Mouse (Mus musculus) mouse trophoblast stem cell (cell line): Measurements from ENCODE around the gene Ttc39b.

Source experiments
- in situ Hi-C, 2 experiments: fragments of 300-500 bp; cut with MseI, MboI; formaldehyde crosslinking; loops; 2 replicates in 1 of 2; 3 replicates in 1 of 2; pipeline ENCODE4 v1.15.1; 2025

The Ttc39b gene

DNA sequence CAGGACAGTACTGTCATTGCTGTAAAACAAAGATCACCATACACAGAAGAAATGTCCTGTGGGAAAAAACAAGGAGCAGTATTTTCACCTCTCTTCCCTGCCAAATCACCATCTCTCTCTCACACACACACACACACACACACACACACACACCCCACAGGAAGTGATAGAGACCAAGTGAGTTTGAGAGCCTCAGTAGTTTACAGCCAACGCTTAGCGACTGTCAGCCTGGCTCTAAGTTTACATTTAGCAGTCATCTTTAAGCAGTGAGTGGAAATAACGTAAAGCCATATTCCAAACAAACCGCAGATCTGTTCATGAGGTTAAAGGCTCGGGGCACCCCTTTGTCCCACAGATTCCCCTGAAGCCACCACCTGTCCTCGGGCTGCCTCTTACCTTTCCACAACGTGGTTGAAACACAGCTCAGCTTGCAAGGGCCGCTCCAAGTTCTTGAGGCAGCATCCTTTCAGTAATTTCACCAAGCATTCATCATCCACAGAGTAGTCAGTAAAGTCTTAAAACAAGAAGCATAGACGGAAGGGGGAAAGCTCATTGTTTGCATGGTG is 91.7 kb downstream of the Ttc39b start:
- in situ Hi-C loops, result no loop called here

DNA sequence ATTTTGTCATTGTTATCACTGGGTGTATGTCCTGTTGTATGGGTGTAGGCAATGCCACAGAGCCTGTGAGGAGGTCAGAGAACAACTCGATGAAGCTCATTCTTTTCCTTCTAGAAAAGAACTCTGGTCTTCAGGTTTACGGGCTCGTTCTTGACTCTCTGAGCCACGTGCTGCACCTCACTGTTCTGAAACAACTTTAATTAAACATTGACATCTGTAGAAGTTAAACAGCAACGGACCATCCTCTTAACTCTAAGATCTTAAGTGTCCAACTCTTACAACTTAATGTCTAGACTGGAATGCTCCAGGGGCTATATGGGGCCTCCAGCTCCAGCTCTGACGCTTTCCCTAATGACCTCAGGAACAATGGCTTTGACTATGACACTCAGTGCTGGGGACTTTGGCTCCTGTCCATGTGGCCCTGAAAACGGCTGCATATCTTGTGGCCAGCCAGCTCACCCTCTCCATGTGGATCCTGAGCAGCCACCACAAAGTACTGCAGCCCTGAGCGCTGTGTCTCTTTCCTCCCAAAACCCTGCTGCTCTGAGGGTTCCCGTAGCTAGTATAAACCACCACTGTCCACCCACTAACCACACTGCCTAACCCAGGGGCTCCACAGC is 95.3 kb downstream of the Ttc39b start:
- in situ Hi-C loops, result no loop called here

DNA sequence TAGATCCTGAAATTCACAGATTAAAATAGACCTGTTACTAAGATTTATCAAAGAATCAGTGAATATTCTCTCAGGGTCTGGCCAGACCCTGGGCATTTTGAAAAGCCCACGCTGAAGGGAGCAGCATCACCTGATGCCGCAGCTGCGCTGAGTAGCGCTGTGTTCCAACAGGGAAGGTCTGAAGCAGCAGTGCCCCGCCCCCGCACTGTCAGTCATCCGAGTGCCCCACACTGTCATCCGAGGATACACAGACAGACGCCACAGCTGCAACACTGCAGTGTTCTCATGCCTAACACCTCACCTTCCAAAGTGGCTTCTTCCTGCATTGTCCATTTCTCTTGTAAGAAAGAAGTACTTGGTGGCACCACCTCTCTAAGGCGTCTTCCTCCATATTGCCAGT is 96.0 kb downstream of the Ttc39b start:
- in situ Hi-C loops, result no loop called here

DNA sequence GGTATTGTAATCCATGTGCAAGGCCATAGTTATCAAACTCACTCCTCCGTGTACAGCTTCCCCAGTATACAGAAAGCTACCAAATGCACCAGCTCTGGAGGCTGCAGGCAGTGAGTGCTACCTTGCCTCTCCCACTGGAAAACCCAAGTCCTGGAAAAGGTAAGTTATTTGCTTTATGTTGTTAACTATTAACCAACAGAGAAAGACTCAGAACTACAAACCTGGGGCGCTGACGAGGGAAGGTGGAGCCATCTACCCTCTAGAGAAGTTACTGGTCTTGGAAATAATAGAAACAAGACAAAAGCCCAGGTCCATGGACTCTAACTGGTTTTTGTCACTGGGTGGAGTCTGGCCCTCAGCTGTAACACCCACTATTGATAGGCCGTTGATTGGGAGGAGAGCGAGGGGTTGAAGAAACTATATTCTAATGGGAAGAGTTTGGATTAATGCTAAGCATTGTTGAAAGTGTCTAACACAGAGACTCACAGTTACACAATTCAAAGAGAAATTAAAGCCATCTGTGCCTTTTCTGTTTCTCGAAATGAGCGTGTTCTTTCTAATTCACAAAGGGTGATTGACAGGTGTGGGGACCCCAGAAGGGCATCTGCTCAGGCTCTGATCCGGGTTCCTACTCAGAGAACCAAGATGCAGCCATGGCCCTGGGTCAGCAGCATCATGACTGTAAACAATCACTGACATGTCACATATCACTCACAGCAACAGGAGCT is 98.3 kb downstream of the Ttc39b start:
- in situ Hi-C loops, result no loop called here

DNA sequence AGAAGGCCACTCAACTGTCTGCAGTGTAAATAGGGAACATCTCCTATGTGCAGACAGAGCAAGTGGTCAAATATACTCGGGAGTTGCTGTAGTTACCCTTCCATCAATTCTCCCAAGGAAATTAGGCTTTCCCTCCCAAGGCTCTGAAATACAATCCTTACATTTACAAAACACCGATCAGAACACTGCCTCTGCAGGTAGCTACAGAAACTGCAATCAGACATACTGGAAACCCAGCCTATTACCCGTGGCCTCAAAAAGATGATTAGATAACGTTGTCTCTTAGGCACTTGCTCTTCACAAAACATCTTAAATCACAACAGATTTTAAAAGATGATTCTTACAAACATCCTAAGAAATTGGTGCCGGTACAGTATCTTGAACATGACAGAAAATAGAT is 99.8 kb downstream of the Ttc39b start:
- in situ Hi-C loops, result no loop called here

DNA sequence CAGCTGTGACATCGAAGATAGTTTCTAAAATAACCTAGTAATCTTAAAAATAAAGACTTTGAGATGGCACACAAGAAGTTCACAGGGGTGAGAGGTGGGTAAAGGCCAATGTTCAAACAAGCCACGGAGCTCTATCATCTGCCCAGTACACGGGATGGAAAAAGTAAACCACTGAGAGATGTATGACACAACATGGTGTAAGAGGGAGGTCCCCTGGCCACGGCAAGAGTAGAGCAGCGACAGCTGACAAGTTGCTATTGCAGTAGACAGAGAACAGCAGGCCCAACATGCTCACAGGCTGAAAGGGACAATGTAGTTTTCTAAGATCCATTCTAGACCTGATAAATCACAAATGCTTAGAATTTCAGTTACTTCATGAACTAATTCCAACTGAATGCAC is 100.9 kb downstream of the Ttc39b start:
- in situ Hi-C loops, result no loop called here

DNA sequence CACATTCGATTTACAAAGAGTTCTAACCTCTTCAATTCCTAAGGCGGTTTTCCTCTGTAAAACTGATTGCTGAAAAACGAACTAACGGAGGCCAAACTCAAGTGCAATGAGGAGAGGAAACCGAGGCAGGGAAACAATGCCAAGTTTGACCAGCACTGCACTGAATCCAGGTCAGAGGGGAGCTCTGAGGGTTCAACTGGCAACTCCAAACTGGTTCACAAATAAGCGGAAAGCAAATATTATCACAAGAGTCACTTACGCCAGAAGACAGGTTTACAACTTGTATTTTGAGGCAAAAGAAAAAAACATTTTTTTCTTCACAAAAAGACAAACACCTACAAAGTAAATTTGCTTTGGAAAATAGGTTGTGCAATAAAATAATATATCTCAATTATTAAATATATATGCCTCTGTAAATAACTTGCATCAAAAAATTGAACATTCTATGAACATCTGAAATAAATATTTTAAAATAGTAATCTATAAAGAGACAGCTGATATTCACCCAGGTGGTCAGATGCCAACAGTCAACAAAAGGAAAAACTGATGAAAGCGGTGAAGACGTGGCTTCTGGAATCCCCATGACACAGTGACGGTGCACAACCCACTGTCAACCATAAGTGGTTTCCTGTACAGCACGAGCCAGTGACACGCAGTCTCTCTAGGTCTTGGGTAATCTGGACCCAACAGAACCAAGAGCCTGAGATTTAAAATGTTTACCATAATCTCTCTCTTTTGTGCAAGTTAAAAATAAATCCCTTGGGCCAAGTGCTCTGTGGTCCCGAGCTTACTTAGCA is 103.1 kb downstream of the Ttc39b start:
- in situ Hi-C loops, result no loop called here

DNA sequence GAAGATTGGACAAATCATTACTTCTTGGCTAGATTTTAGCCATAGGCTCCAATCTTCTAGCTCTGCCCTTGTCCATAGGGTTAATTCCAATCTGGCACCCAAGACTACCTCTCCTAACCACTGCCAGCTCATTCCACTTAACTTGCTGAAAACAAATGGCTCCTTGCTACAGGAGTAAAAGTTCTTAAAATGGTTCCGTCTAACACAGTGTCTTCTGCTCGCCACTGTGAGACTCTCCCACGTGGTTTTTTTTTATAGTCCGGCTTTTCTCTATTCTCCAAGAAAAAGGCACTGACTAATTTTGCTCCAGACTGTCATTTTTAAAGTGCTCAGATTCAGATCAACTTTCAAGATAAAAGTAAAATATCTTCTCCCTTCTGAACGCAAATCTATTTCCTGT is 104.8 kb downstream of the Ttc39b start:
- in situ Hi-C loops, result no loop called here

DNA sequence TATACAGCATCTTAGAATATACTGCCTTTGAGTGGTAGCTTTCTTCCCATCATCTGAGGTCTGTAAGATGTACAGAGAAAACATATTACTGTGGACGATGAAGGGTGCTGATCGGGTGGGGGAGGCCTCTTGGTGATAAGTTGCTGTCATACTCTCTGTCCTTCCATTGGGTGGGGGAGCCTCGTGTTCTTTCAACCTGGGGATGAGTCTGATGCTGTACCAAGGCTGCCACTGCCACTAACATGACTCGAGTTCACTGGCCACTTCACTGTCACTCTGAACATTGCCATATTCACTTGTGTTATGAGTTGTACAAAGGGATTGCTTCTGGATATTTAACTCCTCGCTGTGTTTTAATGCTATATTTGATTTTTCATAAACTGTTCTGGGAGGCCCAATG is 106.9 kb downstream of the Ttc39b start:
- in situ Hi-C loops, result no loop called here

DNA sequence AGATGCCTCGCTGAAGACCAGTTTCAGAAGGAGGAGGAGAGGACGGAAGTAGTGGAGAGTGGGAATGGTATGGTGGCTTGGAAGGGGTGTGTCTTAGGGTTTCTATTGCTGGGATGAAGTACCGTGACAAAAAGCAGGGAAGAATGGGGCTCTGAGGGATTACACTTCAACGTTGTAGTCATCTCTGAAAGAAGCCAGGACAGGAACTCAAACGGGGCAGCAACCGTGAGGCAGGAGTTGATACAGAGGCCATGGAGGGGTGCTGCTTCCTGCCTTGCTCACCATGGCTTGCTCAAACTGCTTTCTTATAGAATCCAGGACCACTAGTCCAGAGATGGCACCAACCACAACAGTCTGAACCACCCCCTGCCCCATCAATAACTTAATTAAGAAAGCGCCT is 107.7 kb downstream of the Ttc39b start:
- in situ Hi-C loops, result no loop called here

DNA sequence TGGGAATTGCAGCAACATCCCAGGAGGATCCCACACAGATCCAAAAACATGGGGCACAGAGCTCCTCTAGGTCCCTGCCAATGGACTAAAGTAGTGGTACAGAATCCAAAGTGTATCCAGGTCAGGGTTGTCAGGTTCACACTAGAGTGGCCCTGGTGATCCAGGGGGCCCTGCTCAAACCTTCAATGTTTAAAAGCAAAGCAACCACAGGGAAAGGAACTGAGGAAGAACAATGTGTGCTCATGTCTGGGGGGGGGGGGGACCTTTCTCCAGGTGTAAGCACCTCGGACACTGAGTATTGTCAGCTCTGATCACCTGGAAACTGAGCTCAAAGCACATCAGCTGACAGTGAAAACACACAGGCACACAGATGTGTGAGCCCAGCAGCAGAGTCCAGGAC is 108.3 kb downstream of the Ttc39b start:
- in situ Hi-C loops, result no loop called here

DNA sequence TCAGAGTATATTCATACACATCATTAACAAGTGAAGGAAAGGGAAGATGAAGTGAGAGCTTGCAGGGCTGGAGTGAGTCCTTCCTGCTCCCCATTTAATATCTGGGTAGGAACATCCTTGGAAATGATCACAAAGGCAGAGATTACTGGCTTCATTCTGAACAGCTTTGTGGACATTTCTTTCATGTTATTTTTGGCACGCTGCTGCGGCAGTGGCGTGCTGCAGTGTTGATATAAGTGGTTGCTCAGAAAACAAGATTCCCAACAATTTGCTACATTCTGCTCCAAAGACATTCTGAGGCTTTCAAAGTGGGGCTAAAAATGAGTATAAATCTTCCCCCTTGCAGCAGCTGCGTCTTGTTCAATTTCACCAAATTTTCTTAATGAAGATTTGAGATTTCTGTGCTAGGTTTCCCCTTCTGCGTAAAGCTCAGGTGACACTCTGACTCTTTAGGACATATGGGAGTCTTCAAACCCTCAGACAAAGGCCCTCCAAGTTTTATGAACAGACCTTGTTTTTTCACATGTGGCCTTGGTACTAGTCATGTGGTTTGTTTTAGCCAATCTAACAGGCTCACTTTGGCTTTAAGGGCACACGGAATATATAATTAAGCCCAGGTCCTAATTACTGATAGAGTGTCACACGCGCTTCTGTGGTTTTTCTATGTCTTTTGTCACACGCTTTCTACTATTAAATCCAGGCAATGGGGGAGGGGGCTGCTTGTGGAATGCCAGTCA is 109.1 kb downstream of the Ttc39b start:
- in situ Hi-C loops, result no loop called here

DNA sequence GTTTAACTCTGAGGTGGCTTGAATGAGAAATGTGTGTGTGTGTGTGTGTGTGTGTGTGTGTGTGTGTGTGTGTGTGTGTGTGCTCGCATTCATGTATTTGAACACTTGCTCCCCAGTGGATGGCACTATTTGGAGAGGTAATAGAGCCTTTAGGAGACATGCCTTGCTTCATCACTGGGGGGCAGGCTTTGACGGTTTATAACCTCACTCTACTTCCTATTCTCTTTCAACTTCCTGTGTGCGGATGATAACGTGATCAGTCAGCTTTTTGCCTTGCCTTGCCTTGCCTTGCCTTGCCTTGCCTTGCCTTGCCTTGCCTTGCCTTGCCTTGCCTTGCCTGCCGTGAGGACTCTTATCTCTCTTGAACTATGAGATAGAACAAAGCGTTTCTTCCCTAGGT is 110.3 kb downstream of the Ttc39b start:
- in situ Hi-C loops, result no loop called here

DNA sequence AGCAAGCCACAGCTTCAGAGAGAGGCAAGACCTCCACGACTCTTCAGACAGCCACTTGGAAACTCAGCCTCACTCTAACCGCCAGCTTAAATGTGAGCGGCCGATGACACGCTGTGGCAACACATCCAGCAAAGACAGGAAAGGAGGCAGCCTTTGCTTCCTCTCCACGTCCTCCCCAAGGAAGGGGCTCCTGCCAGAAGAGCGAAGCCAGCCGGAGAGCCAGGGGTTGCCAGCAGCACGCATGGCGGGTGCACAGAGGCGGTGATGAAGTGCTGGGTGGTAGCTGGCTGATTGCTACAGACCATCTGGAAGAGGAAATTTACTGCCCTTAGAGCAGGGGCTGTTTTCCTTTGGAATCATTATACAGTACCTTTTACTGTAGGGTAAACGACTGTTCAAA is 112.3 kb downstream of the Ttc39b start:
- in situ Hi-C loops, result no loop called here

DNA sequence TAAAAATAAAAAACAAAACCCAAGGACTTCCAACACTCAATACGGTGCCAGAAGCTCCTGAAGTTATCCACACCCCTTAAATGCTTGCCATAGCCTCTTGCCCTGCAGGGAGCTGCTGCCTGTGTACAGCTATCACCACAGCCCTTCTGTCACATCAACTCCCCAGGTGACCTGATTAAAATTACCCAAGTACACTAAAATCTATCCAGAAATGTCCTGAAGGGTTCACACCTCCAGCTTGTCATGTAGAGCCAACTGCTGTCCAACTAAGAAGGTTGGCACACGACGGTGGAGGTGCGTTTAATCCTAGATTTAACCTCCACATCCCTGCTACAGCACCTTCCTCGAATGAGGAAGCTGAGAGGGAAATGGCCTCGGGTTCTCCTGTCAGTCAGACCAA is 113.6 kb downstream of the Ttc39b start:
- in situ Hi-C loops, result no loop called here

DNA sequence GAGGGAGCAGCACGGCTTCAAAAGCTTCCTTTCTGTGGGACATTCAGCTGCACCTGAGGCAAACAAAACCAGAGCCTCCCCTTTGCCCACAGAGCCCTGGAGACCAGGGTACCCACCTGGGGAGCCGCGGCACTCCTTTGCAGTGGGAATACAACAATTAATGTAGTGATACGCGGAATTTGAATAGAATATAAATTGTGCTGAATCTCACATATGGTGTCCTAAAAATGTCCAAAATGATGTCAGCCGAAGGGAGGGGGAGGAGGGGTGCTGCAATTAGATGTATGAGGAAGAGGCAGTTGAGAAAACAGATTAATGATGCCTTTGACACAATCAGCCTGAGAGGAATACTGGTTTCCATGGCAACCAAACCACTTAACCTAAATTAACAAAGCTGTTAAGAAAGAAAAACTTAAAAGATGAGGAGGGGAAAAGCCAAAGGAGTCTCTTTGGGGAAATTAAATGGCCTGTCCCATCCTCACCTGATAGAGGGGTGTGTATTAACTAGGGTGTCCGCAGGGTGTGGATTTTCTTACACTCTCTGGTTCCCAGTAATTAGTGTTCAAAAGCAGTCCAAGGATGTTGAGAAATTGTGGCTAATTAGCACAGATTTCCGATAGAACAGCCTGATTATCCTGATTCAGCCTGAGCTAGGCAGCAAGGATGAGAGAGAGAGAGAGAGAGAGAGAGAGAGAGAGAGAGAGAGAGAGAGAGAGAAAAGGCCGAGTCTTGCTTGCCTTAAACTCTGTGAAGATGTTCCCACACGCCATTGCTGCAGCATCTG is 117.1 kb downstream of the Ttc39b start:
- in situ Hi-C loops, result no loop called here

DNA sequence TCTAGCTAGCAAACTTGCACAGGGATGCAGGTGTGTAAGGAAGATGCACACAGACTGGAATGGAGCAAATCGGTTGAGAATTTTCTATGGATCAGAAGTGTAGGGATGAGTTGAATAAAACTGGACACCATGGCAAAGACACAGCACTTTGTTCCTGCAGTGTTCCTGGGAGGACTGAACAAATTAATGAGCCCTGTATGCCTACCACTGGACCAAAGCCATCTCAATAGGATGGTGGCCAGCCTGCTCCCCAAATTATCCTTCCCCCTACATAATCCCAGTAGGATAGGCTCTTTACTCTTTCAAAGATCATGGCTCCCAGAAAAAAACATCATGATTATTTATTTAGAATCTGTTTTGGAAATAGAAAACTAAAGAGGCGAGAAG is 117.6 kb downstream of the Ttc39b start:
- in situ Hi-C loops, result no loop called here

DNA sequence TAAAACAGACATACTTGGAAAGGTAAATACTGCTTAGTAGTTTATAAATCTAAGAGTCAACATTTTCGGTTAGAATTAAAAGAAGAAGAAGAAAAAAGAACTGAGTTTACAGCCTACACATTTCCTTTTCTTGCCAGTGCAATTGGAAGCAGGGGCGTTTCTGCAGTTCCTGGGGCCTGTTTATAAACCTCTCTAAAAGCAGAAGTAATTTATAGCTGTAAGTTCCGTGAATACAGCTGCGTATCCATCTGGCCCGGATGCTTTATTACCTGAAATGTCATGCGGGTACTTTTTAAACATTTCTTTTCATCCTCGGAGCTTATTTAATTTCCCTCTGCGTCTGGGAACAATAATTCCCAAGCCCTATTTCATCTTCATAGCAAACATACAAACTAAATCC is 124.7 kb downstream of the Ttc39b start:
- in situ Hi-C loops, result loop anchor here in 1 of 2 experiments (25.0 kb wide), 2 partner anchors 237 to 562 kb away; no protein-coding TSS in a partner anchor

DNA sequence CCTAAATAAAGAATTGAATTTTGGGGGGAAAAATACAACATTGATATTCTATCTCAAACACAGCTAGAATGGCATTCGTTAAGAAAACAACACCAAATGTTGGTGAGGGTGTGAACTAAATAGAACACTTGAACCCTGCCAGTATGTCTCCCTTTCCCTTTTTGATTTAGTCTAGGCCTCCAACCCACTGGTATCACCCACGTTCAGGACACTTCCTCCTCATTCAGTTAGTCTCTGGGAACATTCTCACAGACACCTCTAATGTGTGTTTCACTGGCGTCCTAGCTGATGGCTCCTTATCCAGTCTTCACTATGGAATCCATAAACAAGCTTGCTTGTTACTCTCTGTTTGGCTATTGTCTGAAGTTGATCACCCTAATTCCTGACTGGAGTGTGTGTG is 125.9 kb downstream of the Ttc39b start:
- in situ Hi-C loops, result loop anchor here in 1 of 2 experiments (25.0 kb wide), 2 partner anchors 236 to 561 kb away; no protein-coding TSS in a partner anchor

DNA sequence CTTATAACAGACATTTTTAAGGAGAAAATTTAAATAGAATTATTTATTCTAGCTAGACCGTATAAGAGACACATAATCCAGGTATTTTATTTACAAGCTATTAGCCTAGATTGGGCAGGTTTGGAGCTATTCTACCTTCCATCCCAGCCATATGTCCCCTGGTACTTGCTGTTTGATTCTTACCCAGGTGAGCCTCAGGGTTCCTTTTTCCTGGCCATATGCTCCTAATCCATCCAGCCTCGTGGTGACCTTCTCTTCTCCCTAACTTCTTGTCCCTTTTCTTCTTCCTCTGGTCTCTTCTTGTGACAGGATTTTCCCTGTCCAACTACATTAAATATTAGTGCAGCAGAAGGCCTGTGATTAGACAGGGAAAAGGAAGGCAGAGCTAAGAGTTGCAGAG is 134.3 kb downstream of the Ttc39b start:
- in situ Hi-C loops, result loop anchor here in 1 of 2 experiments (25.0 kb wide), 2 partner anchors 227 to 552 kb away; no protein-coding TSS in a partner anchor

DNA sequence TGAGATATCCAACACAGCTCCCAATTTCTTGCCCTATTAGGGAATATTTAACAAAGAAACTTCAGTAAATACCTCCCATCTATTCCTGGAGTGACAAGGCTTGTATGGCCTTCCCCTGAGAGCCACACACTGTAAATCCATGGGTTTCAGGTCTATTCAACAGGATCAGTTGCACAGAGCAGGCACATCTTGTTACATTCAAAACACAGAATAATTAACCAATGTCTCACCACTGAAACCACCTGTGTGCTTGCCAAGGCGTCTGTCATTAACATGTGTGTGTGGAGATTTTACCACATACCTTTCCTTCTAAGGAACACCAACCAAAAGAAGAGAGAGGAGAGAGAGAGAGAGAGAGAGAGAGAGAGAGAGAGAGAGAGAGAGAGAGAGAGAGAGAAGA is 136.7 kb downstream of the Ttc39b start:
- in situ Hi-C loops, result loop anchor here in 1 of 2 experiments (25.0 kb wide), 2 partner anchors 225 to 550 kb away; no protein-coding TSS in a partner anchor
